Mouse (Mus musculus) natural killer cell, adult 2 months (primary cell): ENCODE results near the gene Inka2.

ENCODE experiments used
- DNase-seq, 2 experiments: peaks; one replicate each; pipeline ENCODE4 v3.0.0; 2022; ENCODE audit warnings: low spot score in 2 of 2

The Inka2 gene

DNA sequence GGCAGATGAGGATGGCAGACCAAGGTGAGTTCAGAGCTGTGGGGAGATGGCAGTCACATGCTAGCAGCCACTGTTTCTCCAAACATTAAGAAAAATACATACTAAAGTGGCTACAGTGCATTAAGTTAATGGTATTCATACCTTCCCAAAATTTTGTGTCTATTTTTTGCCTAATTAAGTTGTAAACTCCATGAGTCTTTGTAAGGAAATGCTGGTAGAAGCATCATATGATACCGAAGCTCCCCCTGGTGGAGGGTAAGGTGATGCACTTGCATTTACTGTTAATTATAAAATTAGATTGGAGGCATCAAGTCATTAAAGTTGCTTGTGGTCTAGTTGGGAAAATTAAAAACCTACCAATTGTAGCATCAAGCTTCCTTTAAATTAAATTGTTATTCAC, 21.6 kb downstream of the Inka2 start:
- peak; percentile 31 to 56 for DNase-seq

DNA sequence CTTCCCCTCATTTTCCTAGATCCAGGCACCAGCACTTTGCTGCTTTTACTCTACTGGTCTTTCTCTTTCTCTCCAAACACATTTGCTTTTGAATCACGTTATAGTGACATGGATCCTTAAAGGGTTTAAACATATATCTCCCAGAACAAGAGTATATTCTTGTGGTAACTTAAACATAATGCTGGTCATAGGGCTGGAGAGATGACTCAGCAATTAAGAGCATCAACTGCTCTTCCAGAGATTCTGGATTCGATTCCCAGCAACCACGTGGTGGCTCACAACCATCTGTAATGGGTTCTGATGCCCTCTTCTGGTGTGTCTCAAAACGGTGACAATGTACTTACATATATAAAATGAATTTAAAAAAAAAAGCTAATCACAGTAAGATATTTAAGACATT, 28.0 kb downstream of the Inka2 start:
- DNase-seq: no peak

DNA sequence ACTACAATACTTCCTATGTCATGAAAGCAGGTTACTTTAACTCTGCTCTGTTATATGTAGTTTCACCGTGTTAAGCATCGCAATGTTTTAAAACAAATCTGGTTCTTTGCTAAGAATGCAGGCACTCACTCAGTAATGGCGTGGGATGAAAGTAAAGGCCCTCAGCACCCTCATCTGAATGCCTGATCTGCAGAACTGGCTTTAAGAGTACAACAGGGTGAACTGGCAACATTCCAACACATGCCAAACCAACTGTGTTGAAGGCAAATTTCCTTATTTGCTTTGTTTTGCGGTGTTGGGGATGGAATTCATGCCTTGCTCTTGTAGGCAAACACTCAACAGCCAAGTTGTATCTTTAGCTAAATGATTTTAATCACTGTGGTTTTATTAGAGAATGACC, 29.1 kb downstream of the Inka2 start:
- no peak for DNase-seq

DNA sequence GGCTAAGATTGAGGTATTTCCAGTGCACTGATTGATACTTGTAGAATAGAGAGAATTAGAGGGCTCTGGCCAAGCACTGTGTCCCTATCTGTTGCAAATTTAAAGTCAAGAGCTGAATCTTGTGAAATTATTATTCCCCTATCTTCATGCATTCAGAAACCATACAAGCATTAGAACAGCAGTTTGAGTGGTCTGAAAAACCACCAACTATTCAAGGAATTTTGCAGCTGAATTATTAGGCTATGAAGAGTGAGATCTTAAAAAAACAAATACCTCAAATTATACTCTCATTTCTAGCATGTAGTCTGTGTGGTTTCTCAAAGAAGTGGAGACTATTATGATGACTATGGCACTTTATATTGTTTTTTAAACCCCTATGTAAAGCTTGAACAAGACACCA, 30.9 kb downstream of the Inka2 start:
- DNase-seq: no peak

DNA sequence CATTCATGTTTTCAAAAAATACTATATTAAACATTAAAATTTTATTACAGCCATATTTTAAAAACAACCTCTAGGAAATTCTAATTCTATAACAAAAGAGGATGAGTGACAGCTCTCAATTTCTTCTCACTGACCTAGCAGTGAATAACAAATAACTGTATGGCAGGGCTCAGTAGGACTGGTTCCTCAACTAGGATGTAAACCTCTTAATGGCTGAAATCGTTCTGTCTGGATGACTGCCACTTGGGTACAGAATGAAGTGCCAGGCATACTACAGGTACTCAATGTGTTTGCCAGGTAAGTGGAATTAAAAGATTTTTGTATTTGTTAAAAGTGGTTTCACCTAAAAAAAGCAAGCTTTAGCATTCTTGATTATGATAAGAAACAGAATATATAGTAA, 31.7 kb downstream of the Inka2 start:
- no peak for DNase-seq

DNA sequence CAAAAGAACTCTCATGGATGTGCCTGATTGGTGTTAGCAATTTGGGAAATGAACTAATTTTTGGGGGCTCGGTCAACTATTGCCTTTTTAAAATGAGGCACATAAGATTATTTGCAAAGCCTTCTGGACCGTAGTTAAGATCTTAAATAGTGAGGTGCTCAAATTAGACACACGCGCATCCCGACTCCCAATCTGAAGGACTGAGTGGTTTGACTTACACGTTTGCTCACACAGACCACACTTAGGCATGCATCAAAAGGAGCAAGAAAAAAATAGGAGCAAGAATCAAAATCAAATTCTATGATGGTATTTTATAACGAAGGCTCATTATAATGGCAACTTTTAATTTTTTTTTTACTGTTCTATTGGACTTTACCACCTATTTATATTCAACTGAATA, 32.7 kb downstream of the Inka2 start:
- no peak for DNase-seq

DNA sequence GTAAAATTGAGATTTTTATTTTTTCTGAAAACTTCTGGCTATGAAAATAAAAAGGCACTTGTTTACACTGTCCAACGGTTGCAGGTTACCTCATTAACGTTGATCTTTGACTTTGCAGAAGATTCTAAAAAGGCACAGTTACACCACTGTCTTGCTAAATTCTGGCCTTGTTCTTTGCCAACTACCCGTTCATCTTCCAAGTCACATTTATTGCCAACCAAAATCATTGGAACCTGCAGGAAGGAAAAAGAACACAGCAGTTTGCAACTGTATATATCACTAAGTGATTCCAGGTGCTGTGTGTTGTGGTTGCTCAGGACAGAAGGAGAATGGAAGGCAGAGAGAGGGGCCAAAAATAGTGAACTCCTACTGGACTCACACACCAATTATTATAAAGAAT, 33.3 kb downstream of the Inka2 start:
- DNase-seq: no peak

DNA sequence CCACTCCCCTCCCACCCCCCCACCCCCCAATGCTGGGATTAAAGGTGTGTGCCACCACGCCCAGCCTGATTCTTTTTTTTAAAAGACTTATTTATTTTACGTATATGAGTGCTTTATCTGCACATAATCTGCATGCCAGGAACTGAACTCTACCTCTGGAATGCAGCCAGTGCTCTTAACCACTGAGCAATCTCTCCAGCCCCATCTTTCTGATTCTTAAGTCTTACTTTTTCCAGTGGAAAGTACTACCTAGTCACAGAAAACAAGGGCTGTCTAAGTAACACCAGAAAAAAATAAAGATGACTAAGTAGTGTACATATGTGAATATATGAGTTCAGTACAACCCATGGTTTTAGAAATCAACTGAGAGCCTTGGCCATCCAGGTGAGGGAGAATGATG, 42.1 kb downstream of the Inka2 start:
- no peak for DNase-seq

DNA sequence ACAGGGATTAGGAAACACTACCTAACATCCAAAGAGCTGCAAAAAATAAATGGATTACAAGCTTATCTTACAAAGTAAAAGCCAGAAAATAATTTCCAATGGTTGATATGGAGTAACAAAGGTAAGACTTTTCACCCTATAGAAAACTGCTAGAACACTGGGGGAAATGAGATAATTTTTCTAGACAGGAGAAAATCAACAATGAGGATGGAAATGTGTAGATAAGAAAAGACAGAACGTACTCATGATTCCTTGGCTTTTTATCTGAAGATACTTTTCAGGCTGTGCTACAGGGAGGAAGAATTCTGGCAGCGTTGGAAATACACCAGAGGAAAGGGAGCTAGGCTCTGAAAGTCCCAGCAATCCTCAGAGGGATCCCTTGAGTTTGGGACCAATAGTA, 46.4 kb downstream of the Inka2 start:
- DNase-seq: no peak

DNA sequence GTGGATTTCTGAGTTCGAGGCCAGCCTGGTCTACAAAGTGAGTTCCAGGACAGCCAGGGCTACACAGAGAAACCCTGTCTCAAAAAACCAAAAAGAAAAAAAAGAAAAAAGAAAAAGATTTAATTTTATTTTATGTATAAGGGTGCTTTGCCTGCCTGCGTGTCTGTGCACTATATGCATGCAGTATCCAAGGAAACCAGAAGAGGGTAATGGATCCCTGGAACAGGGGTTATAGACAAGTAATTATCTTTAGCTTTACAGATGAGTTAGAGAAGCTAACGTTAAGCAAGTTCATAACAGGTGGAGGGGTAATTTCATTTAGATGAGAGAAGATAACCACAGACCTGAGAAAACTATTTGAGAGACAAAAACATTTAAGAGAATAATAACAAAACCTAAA, 49.8 kb downstream of the Inka2 start:
- DNase-seq: no peak

DNA sequence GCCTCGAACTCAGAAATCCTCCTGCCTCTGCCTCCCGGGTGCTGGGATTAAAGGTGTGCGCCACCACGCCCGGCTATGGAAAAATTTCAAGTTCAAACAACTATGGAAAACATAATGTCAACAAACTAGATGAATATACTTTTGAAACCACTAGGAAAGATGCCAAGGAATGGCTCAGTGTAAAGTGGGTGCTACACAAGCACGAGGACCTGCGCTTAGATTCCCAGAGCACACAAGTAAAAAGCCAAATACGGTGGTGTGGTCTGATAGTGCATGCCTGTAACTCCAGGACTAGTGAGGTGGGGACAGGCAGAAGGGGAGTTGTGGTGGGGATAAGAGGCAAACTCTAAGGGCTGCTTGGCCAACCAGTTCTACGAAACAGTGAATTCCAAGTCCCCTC, 50.7 kb downstream of the Inka2 start:
- no peak for DNase-seq

DNA sequence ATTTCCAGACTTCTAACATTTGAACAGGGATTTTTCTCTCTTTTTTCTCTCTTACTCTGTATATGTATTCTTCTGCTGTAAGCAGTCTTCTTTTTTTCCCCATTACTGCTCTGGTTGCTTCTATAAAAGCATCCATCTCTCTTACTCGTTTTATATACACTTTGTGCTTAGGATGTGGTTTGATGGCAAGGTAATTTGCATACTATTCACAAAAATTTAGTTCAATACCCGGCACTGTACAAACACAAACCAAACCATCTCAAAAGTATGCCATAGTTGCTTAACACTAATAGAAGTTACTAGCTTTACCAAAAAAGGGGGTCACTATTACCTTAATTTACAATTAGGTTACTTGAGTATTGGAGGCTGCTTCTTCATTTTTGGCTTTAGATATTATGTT, 52.1 kb downstream of the Inka2 start:
- DNase-seq: no peak

DNA sequence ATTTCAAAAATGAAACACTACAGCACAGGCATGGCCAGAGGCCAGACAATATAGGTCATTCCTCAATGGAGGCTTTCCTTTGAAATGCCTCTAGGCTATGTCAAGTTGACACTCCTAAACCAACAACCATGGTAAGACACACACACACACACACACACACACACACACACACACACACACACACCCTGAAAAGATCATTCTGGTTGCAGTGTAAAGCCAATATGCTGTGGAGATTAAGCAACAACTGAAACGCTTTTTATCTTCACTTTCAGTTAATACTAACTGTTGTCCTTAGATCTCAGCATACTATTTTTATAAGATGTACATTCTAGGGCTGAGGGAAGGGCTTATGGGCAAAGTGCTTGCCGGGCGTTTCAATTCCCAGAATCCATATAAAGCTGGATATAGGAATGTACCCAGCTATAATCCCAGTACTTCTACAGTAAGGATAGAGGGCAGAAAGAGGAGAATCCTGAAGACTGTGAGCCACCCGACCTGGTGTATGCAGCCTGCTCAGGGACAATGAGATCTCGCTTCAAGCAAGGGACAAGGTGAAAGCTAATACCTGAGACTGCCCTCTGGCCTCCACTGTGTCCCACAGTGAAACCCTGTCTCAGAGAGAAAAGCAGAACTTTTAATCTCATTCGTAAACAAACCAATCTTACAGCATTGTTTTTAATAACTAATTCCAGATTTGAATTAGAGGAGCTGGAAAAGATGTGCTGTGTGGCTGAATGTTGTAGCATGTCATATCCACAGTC, 53.1 kb downstream of the Inka2 start:
- no peak for DNase-seq

DNA sequence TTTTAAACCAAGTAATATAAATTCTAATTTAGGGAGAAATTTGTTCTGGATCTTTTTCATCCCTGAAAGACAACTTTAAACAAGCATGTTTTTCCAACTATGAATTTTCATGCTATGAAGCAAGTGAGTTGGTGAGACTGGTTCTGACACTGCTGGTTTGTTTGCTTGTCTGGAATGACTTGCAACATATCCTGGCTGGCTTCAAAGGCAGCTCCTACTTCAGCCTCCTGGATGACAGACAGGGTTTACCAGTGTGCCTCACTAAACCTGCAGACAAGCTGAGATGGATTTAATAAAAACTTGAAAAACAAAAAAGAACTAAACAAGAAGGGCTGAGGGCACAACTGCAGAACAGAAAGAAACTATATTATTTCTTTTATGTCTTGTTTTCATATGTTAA, 53.7 kb downstream of the Inka2 start:
- no peak for DNase-seq

DNA sequence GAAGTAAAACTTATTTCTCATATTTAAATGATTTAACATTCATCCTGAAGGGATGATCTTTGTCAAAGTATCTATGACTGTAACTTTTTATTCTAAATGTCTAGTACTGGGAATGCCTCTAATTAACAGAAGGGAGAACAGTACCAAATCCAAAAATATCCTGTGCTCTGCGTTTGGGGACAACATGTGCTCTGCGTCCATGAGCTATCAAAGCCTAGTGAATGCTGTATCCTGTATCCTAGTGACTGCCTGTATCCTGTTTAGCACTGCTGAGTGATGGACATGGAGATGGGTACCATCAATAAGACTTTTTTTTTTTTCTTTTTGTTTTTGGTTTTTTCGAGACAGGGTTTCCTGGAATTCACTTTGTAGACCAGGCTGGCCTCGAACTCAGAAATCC, 54.3 kb downstream of the Inka2 start:
- DNase-seq: no peak

DNA sequence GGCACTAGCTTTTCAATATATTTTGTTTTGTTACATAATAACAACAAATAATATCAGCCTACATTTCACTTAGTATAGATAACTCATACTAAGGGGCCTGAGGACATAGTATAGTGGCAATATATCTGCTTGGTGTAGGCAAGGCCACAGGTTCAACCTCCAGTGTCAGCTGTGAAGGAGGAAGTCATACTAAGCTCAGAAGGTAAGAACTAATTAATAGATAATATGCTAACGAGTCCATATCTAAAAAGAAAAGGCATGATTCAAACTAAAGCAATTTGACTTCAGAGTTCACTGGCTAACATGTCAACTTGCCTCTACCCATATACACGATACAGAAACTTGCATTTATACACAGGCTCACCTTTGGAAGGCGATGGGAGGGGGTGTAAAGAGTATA, 55.7 kb downstream of the Inka2 start:
- DNase-seq: no peak

DNA sequence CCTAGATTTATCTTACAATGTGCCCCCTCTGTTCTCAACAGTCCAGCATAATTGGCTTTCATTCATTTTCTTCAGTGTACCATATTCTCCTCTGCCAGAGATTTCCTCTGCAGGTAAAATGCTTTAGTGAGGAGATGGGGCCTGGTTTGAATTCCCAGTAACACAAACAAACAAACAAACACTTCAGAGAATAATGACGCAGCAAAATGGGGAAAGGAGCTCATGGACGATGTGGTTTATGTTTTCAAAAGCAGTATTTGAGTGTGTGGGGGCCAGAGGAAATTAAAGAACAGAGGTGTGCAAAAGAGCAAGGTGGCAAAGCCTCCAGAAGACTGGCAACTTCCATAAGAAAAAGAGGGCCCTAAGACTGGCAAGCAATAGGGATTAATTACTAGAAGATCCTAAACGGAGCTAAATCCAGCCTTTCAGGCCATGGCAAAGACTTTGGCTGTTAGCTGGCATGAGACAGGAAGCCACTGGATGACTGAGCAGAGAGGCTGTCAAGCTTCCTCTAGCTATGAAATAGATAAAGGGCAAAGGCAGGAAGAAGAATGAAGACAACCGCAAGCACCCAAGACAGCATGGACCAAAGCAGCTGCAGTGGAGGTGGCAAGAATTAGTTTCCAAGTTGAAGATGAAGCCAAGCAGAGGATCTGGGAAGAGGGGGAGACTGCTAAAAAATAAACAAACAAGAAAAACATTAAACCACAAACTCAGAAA, 58.9 kb downstream of the Inka2 start:
- DNase-seq: peak; percentile 38 to 39

DNA sequence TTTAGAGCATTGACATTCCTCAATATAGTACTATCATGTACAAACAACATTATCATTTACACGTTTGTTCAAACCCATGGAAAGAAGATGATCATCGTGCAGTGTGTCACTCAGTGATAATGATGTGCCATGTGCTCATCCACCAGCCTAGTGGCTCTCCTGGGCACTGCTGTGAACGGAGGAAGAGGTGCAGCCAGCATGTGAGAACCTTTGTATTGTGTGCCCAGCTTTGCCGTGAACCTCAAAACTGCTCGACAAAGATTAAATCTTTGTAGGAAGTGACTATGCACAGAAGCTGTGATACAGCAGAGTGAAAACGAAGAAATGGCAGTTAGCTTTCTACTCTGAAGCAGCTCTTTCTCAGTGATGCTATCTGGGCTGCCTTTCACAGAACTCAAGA, 64.1 kb downstream of the Inka2 start:
- peak; percentile 51 to 61 for DNase-seq

DNA sequence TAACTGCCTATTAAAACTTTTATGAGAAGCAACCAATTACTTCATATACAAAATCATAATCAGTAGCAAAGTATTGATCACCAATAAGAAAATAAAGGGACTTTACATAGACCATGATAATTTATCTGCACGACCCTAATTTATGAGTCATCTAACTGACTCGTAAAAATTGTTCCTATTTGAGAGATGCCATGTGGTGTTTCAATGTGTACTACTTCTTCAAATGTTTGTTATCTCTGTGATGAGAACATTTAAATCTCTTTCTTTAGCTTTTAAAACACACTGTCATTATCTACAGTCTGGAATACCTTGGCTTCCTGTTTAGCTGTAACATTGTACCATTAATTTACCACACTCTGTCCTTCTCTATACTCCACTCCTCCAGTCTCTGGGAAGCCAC, 65.0 kb downstream of the Inka2 start:
- no peak for DNase-seq
